Mouse (Mus musculus) embryo, embryonic 10.5 days (tissue): ENCODE results near the gene Zfp169.
A peak's percentile ranks its signal among the peaks of the same experiment; 100 is the strongest.

ENCODE experiments used
- DNase-seq: peaks from one replicate; pipeline ENCODE4 v3.0.0-alpha.2; 2015; ENCODE audit warnings: low spot score

The Zfp169 gene

GRCm38 (mm10) chr13:48515861-48516260 is 2.6 kb upstream of the Zfp169 start:
- no peak for DNase-seq

GRCm38 (mm10) chr13:48508661-48509060 is 4.6 kb downstream of the Zfp169 start:
- no peak for DNase-seq

GRCm38 (mm10) chr13:48502422-48502821 is 10.8 kb downstream of the Zfp169 start:
- DNase-seq, result no peak

GRCm38 (mm10) chr13:48498676-48499075 is 14.6 kb downstream of the Zfp169 start:
- no peak for DNase-seq

- DNase-seq, result peak; percentile 89
Measured at GRCm38 (mm10) chr13:48497693-48498221, 15.5 kb downstream of the Zfp169 start.

- DNase-seq, result no peak
Measured at GRCm38 (mm10) chr13:48493183-48493582, 20.1 kb downstream of the Zfp169 start.

- DNase-seq, result no peak
Measured at GRCm38 (mm10) chr13:48490396-48491182, 22.7 kb downstream of the Zfp169 start.

- DNase-seq, result no peak
Measured at GRCm38 (mm10) chr13:48483606-48484005, 29.6 kb downstream of the Zfp169 start.

GRCm38 (mm10) chr13:48468656-48469180 is 44.5 kb downstream of the Zfp169 start:
- no peak for DNase-seq

GRCm38 (mm10) chr13:48466186-48466585 is 47.1 kb downstream of the Zfp169 start:
- DNase-seq, result no peak

GRCm38 (mm10) chr13:48464170-48464569 is 49.1 kb downstream of the Zfp169 start:
- DNase-seq, result peak; percentile 93

- DNase-seq, result no peak
Measured at GRCm38 (mm10) chr13:48459280-48459679, 54.0 kb downstream of the Zfp169 start.

- DNase-seq, result no peak
Measured at GRCm38 (mm10) chr13:48448119-48448518, 65.1 kb downstream of the Zfp169 start.

GRCm38 (mm10) chr13:48443996-48444395 is 69.3 kb downstream of the Zfp169 start:
- no peak for DNase-seq

GRCm38 (mm10) chr13:48438321-48438720 is 74.9 kb downstream of the Zfp169 start:
- DNase-seq, result no peak
